Mouse (Mus musculus) megakaryocyte, embryonic 14.5 days (primary cell): ENCODE results near the gene Mst1.

Source experiments
- FLI1 ChIP-seq: IDR thresholded peaks from 2 replicates; pipeline ENCODE4 v1.6.1; 2012; ENCODE audit warnings: low read length, inconsistent platforms, mixed read lengths
- GATA1 ChIP-seq: IDR thresholded peaks from 3 replicates; pipeline ENCODE4 v1.6.1; 2012; ENCODE audit warnings: mixed read lengths, low read length, inconsistent platforms, borderline replicate concordance

- no peak for TF ChIP-seq GATA1
- no peak for TF ChIP-seq FLI1
Measured at GRCm38 (mm10) chr9:108083561-108083960, 3.3 kb downstream of the Mst1 start.
